Mouse (Mus musculus) heart, embryonic 10.5 days (tissue): Measurements from ENCODE around the gene Nptxr. TPM values are rescaled to one million over a fixed set of nuclear protein-coding genes. Genes with fewer than 3 reads are reported as not detected.
A peak's percentile ranks its signal among the peaks of the same experiment; 100 is the strongest.
"Not testable (repeated sequence)": the region's sequence is repeated elsewhere in the genome, so short reads cannot be mapped to it uniquely, and the experiment has no call there.

Experiments
- DNase-seq: peaks from one replicate; pipeline ENCODE4 v3.0.0-alpha.2; 2017; ENCODE audit warnings: low spot score
- H3K27ac ChIP-seq: fragments of 300-500 bp; sonication (generic); 2 replicates; pipeline ENCODE4 v1.5.1; 2016; ENCODE audit warnings: mild to moderate bottlenecking
- H3K27me3 ChIP-seq: fragments of 300-500 bp; sonication (generic); 2 replicates; pipeline ENCODE4 v1.6.1; 2016; ENCODE audit warnings: mild to moderate bottlenecking; ENCODE audit not compliant: poor library complexity, insufficient read depth, severe bottlenecking
- H3K36me3 ChIP-seq: fragments of 300-500 bp; sonication (generic); 2 replicates; pipeline ENCODE4 v1.6.1; 2016; ENCODE audit warnings: mild to moderate bottlenecking, moderate library complexity
- H3K4me1 ChIP-seq: fragments of 300-500 bp; sonication (generic); 2 replicates; pipeline ENCODE4 v1.6.1; 2016; ENCODE audit warnings: mild to moderate bottlenecking
- H3K4me3 ChIP-seq: fragments of 300-500 bp; sonication (generic); 2 replicates; pipeline ENCODE4 v1.5.1; 2016; ENCODE audit warnings: mild to moderate bottlenecking, moderate library complexity
- H3K9me3 ChIP-seq: fragments of 300-500 bp; sonication (generic); 2 replicates; pipeline ENCODE4 v1.6.1; 2016; ENCODE audit warnings: mild to moderate bottlenecking, moderate library complexity
- WGBS: fragments of 180-500 bp; shearing (Covaris S2); methylation state at CpG from one replicate; pipeline ENCODE4 v1.1.7; 2016; 5-methylcytosine and 5-hydroxymethylcytosine counted together
- polyA plus RNA-seq: library from polyadenylated mRNA; unstranded; fragments of >200 nt; fragmentation: Nextera tagmentation; extraction: Ambion mirVana; gene quantifications from 2 replicates; pipeline ENCODE4 v1.2.1, GENCODE M21; 2016

Gene Nptxr
- polyA plus RNA-seq, 1 experiment from 2014 or later, result 1.1 TPM

- Histone ChIP-seq H3K27ac (no peak overlapping the region), H3K36me3 (peaks cover 33% of the 10 kb centered on the region), H3K4me3 (no peak overlapping the region), H3K9me3 (no peaks in the 10 kb centered on the region), H3K4me1 (peaks cover 49% of the 10 kb centered on the region), H3K27me3 (0 out of 2 replicates have a peak, but pooled peaks cover 4% of the 10 kb centered on the region)
- 78% methylated on average over 5 of the region's 5 CpGs for WGBS
- no peak for DNase-seq
These were observed 24.9 kb upstream of the Nptxr start for GRCm38 (mm10) chr15:79829431-79829830.

- 40% methylated on average over 46 of the region's 46 CpGs for WGBS
- Histone ChIP-seq H3K36me3 (peaks cover 33% of the 10 kb centered on the region), H3K27me3 (0 out of 2 replicates have a peak, but pooled peaks cover 4% of the 10 kb centered on the region), H3K4me3 (peak overlapping the region; percentile 46), H3K4me1 (peaks cover 47% of the 10 kb centered on the region), H3K27ac (no peak overlapping the region), H3K9me3 (no peaks in the 10 kb centered on the region)
- no peak for DNase-seq
These were observed 23.9 kb upstream of the Nptxr start for GRCm38 (mm10) chr15:79828366-79829035.

GRCm38 (mm10) chr15:79827778-79828210 is 23.2 kb upstream of the Nptxr start:
- Histone ChIP-seq H3K36me3 (peaks cover 40% of the 10 kb centered on the region), H3K4me3 (no peak overlapping the region), H3K4me1 (peaks cover 47% of the 10 kb centered on the region), H3K27me3 (0 out of 2 replicates have a peak, but pooled peaks cover 4% of the 10 kb centered on the region), H3K27ac (no peak overlapping the region), H3K9me3 (no peaks in the 10 kb centered on the region)
- no peak for DNase-seq
- 85% methylated on average over 11 of the region's 11 CpGs for WGBS

GRCm38 (mm10) chr15:79827061-79827777 is 22.7 kb upstream of the Nptxr start:
- DNase-seq, result no peak
- Histone ChIP-seq H3K27ac (no peak overlapping the region), H3K4me1 (peaks cover 47% of the 10 kb centered on the region), H3K36me3 (peaks cover 43% of the 10 kb centered on the region), H3K4me3 (no peak overlapping the region), H3K27me3 (0 out of 2 replicates have a peak, but pooled peaks cover 4% of the 10 kb centered on the region), H3K9me3 (no peaks in the 10 kb centered on the region)
- WGBS, result 87% methylated on average over 14 of the region's 14 CpGs

GRCm38 (mm10) chr15:79826221-79826935 is 21.8 kb upstream of the Nptxr start:
- 83% methylated on average over 9 of the region's 9 CpGs for WGBS
- H3K9me3 ChIP-seq, result no peaks in the 10 kb centered on the region
- H3K36me3 ChIP-seq, result peaks cover 38% of the 10 kb centered on the region

GRCm38 (mm10) chr15:79825146-79825825 is 20.7 kb upstream of the Nptxr start:
- WGBS, result 48% methylated on average over 14 of the region's 14 CpGs
- Histone ChIP-seq H3K9me3 (no peaks in the 10 kb centered on the region), H3K36me3 (peaks cover 37% of the 10 kb centered on the region), H3K27ac (no peak overlapping the region), H3K27me3 (0 out of 2 replicates have a peak, but pooled peaks cover 4% of the 10 kb centered on the region), H3K4me3 (no peak overlapping the region), H3K4me1 (peaks cover 46% of the 10 kb centered on the region)
- no peak for DNase-seq

More at GRCm38 (mm10) chr15:79826221-79826935, 21.8 kb upstream of the Nptxr start:
- Histone ChIP-seq H3K27me3 (0 out of 2 replicates have a peak, but pooled peaks cover 4% of the 10 kb centered on the region), H3K4me3 (no peak overlapping the region), H3K4me1 (peaks cover 46% of the 10 kb centered on the region), H3K27ac (no peak overlapping the region)
- no peak for DNase-seq

- no peaks in the 10 kb centered on the region for H3K9me3 ChIP-seq
- H3K27ac ChIP-seq, result no peak overlapping the region
- 57% methylated on average over 19 of the region's 19 CpGs for WGBS
- no peak for DNase-seq
- peaks cover 42% of the 10 kb centered on the region for H3K4me1 ChIP-seq
- H3K36me3 ChIP-seq, result peaks cover 36% of the 10 kb centered on the region
- no peak overlapping the region for H3K4me3 ChIP-seq
- 0 out of 2 replicates have a peak, but pooled peaks cover 4% of the 10 kb centered on the region for H3K27me3 ChIP-seq
These were observed 19.2 kb upstream of the Nptxr start for GRCm38 (mm10) chr15:79823588-79824280.

- DNase-seq, result no peak
These were observed 18.0 kb upstream of the Nptxr start for GRCm38 (mm10) chr15:79822265-79823199.

GRCm38 (mm10) chr15:79818325-79818724 is 13.8 kb upstream of the Nptxr start:
- Histone ChIP-seq H3K27ac (no peak overlapping the region), H3K4me3 (no peak overlapping the region), H3K4me1 (peaks cover 18% of the 10 kb centered on the region), H3K27me3 (peaks cover 25% of the 10 kb centered on the region), H3K36me3 (peaks cover 8% of the 10 kb centered on the region), H3K9me3 (no peaks in the 10 kb centered on the region)
- 78% methylated on average over 4 of the region's 4 CpGs for WGBS
- no peak for DNase-seq

More at GRCm38 (mm10) chr15:79822265-79823199, 18.0 kb upstream of the Nptxr start:
- Histone ChIP-seq H3K4me3 (no peak overlapping the region), H3K4me1 (peaks cover 32% of the 10 kb centered on the region), H3K27me3 (0 out of 2 replicates have a peak, but pooled peaks cover 4% of the 10 kb centered on the region), H3K27ac (no peak overlapping the region), H3K9me3 (no peaks in the 10 kb centered on the region), H3K36me3 (peaks cover 24% of the 10 kb centered on the region)
- WGBS, result 55% methylated on average over 13 of the region's 13 CpGs

GRCm38 (mm10) chr15:79813666-79814258 is 9.2 kb upstream of the Nptxr start:
- DNase-seq, result no peak
- WGBS, result 43% methylated on average over 8 of the region's 8 CpGs
- H3K27ac ChIP-seq, result no peak overlapping the region
- no peaks in the 10 kb centered on the region for H3K9me3 ChIP-seq
- H3K4me1 ChIP-seq, result peaks cover 6% of the 10 kb centered on the region; the same call in 1 of the 2 replicates
- H3K36me3 ChIP-seq, result no peaks in the 10 kb centered on the region
- H3K4me3 ChIP-seq, result no peak overlapping the region
- peaks cover 59% of the 10 kb centered on the region for H3K27me3 ChIP-seq

- not testable (repeated sequence) for H3K4me3 ChIP-seq, H3K4me1 ChIP-seq, DNase-seq, H3K36me3 ChIP-seq, H3K9me3 ChIP-seq, H3K27ac ChIP-seq
- peaks cover 64% of the 10 kb centered on the region for H3K27me3 ChIP-seq
- 66% methylated on average over 2 of the region's 2 CpGs for WGBS
These were observed 8.3 kb upstream of the Nptxr start for GRCm38 (mm10) chr15:79812840-79813239.
